Mouse (Mus musculus) cerebellum, postnatal 36 days (tissue): ENCODE data around the gene Olfr48.

Source experiments
- DNase-seq, 2 experiments: peaks; one replicate each; pipeline ENCODE4 v3.0.0; 2021 to 2022; ENCODE audit warnings: mixed read lengths in 2 of 2

Gene Olfr48

GRCm38 (mm10) chr2:89848105-89848504, at the start of gene Olfr48:
TSS of gene Olfr48 (minus strand) at chr2:89848205.
- DNase-seq, result no peak

GRCm38 (mm10) chr2:89878137-89878536, 30.1 kb upstream of the Olfr48 start, which contains the start of gene Olfr1257:
TSS of gene Olfr1257 (plus strand) at chr2:89878437.
- no peak for DNase-seq

GRCm38 (mm10) chr2:89849230-89849629, 1.2 kb upstream of the Olfr48 start:
- no peak for DNase-seq

GRCm38 (mm10) chr2:89841455-89841854, 6.5 kb downstream of the Olfr48 start, which contains the start of gene Olfr1256:
TSS of gene Olfr1256 (minus strand) at chr2:89841555.
- DNase-seq, result no peak

- peak in 1 of 2 experiments; percentile 3 for DNase-seq
Measured at GRCm38 (mm10) chr2:89820216-89820615, 27.8 kb downstream of the Olfr48 start.

- no peak for DNase-seq
Measured at GRCm38 (mm10) chr2:89811751-89812150, 36.3 kb downstream of the Olfr48 start, which contains the start of gene Olfr1255. TSS of gene Olfr1255 (plus strand) at chr2:89812051.

- no peak for DNase-seq
Measured at GRCm38 (mm10) chr2:89810751-89811150, 37.3 kb downstream of the Olfr48 start.

- DNase-seq, result no peak
Measured at GRCm38 (mm10) chr2:89799583-89799982, 48.4 kb downstream of the Olfr48 start.

- no peak for DNase-seq
Measured at GRCm38 (mm10) chr2:89793519-89793918, 54.5 kb downstream of the Olfr48 start, which contains the start of gene Olfr1254. TSS of gene Olfr1254 (minus strand) at chr2:89793619.
